Mouse (Mus musculus) layer of hippocampus, adult 11-12 months (tissue): ENCODE results near the gene Pqlc3.

Source experiments
- DNase-seq: peaks from one replicate; pipeline ENCODE4 v3.0.0; 2022; ENCODE audit warnings: low spot score

The Pqlc3 gene

GRCm38 (mm10) chr12:17001211-17001610 is 1.0 kb upstream of the Pqlc3 start:
- DNase-seq, result no peak

GRCm38 (mm10) chr12:17000628-17001027 is 420 bp upstream of the Pqlc3 start:
- no peak for DNase-seq

- DNase-seq, result no peak
Measured at GRCm38 (mm10) chr12:16999146-16999545, 1.1 kb downstream of the Pqlc3 start.

- DNase-seq, result no peak
Measured at GRCm38 (mm10) chr12:16996886-16997462, 3.2 kb downstream of the Pqlc3 start.

- DNase-seq, result no peak
Measured at GRCm38 (mm10) chr12:16996281-16996680, 3.9 kb downstream of the Pqlc3 start.

- DNase-seq, result no peak
Measured at GRCm38 (mm10) chr12:16994291-16994690, 5.9 kb downstream of the Pqlc3 start.

- DNase-seq, result no peak
Measured at GRCm38 (mm10) chr12:16992355-16992754, 7.9 kb downstream of the Pqlc3 start.

- DNase-seq, result no peak
Measured at GRCm38 (mm10) chr12:16991376-16991775, 8.8 kb downstream of the Pqlc3 start.

- DNase-seq, result no peak
Measured at GRCm38 (mm10) chr12:16985778-16986177, 14.4 kb downstream of the Pqlc3 start.

- no peak for DNase-seq
Measured at GRCm38 (mm10) chr12:16977120-16977519, 23.1 kb downstream of the Pqlc3 start.

- DNase-seq, result no peak
Measured at GRCm38 (mm10) chr12:16966811-16967210, 33.4 kb downstream of the Pqlc3 start.

GRCm38 (mm10) chr12:16963354-16963753 is 36.9 kb downstream of the Pqlc3 start:
- no peak for DNase-seq

- no peak for DNase-seq
Measured at GRCm38 (mm10) chr12:16958851-16959250, 41.4 kb downstream of the Pqlc3 start.

- no peak for DNase-seq
Measured at GRCm38 (mm10) chr12:16948239-16948638, 52.0 kb downstream of the Pqlc3 start.

- no peak for DNase-seq
Measured at GRCm38 (mm10) chr12:16941976-16942375, 58.2 kb downstream of the Pqlc3 start.
